Mouse (Mus musculus) G1E (cell line): Measurements from ENCODE around the gene Gm10203.

Source experiments
- CTCF ChIP-seq: IDR thresholded peaks from 2 replicates; pipeline ENCODE4 v1.5.1; 2012; ENCODE audit warnings: low read depth, low read length, inconsistent platforms, mixed read lengths
- GATA1 ChIP-seq: IDR thresholded peaks from 2 replicates; pipeline ENCODE4 v1.6.1; 2012; ENCODE audit warnings: borderline replicate concordance, low read length, inconsistent platforms, mixed read lengths
- POLR2AphosphoS5 ChIP-seq: IDR thresholded peaks from 2 replicates; pipeline ENCODE4 v1.6.1; 2012; ENCODE audit warnings: low read depth, low read length, inconsistent platforms; ENCODE audit not compliant: insufficient replicate concordance
- TAL1 ChIP-seq: conservative IDR thresholded peaks from 2 replicates; pipeline ENCODE4 v1.6.1; 2012; ENCODE audit warnings: low read depth, low read length, inconsistent platforms, mixed read lengths

- TF ChIP-seq TAL1 (no peak), CTCF (no peak), GATA1 (no peak), POLR2AphosphoS5 (no peak; the same call in 1 of the 2 replicates)
Measured at GRCm38 (mm10) chr6:149174932-149175570, 45.1 kb downstream of the Gm10203 start.
